Mouse (Mus musculus) right cerebral cortex, postnatal 4 days (tissue): ENCODE results near the gene Tmem221.

Source experiments
- DNase-seq: peaks from one replicate; pipeline ENCODE4 v3.0.0-alpha.2; 2022

The Tmem221 gene

DNA sequence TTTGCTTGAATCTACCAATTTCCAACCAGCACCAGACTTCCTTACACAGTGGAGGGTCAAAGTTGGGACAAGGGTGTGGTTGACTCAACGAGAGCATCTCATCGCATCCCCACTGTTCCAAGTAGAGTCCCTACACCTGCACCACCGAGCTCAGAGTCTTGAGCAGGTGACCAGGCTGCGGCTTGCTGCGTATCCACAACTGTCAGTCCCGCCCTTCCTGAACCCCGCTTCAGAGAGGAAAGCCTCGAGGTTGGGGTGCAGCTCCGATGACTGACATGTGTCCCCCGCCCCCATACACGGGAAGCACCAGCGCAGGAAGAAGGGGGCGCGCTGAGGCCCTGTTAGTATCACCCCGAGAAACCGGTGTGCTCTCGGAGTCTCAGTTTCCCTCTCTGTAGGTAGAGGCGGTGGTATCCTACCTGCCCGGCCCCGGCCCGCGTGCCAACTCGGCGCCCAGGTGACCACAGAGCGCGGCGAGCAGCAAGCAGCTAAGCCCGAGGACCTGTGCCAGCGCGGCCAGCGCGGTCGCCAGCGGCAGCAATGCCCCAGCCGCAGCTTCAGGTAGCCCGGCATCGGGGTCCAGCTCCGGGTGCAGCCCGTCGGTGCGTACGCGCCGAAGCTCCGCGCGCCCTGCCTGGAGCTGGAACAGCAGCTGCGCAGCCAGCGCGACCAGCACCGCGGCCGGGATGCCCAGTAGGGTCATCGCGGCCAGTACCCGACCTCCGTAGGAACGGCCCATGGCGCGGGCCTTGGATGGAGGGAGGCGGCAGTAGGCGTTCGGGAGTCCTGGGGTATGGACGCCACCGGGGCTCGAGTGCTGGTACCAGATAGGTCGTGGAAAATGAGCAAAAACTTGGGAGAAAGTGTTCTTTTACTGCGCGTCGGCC, at the start of gene Tmem221:
TSS of gene Tmem221 (minus strand) at position 801 of the 887 bp plus-strand sequence.
- no peak for DNase-seq

DNA sequence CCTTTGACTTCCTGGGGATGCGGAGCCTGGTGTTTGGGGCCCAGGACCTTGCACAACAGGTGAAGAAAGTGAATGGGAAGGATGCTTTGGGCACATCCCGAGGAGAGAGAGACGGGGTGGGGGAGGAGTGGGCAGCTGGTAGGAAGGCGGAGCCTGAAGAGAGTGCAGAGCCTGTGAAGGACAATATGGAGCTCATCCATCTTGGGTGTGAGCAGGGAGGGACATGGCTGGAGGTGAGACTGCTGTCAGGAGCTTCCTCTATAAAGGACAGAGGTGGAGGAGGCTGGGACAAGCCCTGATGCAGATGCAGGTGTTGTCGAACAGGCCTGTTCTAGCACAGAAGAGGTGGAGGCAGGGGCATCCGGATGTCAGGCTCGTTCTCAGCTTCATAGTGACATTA, 45.4 kb upstream of the Tmem221 start:
- DNase-seq: no peak

DNA sequence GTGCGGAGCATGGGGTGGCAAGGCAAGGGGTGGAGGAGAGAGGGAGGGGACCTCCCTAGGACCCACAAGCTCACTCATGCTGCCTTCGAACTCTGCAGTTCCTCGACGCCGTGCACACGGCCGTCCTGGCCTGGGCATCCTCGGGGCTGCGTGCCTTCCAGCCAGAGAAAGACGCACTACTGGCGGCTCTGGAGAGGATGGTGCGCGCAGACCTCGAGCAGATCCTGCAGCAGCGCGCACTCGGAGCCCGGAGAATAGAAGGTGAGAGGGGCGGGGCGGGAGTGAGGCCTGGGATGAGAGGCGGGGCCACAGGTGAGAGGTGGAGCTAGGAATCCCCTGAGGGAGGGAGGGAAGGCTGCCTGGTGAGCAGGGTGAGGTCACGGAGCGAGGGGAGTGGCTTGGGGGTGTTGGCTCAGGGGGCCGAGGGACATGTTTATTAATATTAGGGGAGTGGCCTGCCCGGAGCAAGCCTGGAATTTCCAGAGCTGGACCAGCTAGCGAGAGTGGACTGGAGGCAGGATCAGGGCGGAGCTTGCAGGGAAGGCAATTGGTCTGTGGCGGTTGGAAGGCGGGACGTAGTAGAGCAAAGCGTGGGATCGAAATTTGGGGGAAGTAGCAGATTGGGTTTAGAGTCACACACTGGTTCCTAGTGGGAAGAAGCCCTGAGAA, 44.1 kb upstream of the Tmem221 start:
- peak; percentile 44 for DNase-seq

DNA sequence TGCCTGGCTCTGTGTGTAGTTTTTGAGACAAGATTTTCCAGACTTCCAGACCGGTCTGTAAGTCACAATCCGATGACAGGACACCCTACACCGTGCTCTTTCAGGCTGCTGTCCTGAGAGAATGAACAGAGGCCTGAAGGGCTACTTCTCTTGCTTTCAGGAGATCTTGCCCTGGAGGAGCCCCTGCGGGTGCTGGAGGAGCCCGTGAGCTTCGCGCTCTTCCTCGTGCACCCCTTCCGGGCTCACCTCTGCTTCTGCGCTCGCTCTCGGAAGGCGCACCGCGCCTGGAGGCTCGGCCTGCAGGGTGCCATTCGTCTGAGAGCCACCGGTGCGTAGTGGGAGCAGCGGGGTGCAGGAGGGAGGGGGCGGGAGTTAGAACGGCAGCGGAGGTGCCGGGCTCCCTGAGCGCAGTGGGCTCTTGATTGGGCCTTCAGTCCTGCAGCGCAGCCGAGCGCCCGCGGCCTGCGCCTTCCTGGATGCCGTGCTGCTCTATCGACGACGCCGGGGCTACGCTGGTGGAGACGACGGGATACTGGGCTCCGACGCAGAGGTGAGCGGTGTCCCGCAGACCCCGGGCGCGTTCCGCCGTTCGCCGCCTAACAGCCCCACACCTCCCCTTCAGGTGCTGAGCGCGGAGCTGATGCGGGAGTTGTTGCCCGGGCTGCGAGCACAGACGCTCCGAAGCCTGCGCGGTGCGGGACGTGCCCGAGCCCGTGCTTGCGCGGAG, 43.4 kb upstream of the Tmem221 start:
- peak; percentile 33 for DNase-seq

DNA sequence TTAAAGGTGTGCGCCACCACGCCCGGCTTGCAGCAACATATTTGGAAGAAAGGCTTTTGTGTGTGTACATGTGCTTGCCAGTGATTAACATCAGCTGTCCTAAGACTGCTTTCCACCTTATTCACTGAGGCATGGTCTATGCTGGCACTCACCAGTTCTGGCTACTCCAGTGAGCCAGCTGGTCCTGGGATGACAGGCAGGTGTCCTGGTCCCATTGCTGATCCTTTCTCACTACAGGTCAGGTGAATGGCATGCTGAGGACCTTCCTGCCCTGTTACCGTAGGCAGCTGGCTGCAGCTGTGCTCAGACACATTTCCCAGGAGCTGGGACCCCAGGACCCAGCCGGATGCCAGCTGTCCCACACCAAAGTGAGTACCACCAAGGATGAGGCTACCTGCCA, 40.2 kb upstream of the Tmem221 start:
- DNase-seq: no peak

DNA sequence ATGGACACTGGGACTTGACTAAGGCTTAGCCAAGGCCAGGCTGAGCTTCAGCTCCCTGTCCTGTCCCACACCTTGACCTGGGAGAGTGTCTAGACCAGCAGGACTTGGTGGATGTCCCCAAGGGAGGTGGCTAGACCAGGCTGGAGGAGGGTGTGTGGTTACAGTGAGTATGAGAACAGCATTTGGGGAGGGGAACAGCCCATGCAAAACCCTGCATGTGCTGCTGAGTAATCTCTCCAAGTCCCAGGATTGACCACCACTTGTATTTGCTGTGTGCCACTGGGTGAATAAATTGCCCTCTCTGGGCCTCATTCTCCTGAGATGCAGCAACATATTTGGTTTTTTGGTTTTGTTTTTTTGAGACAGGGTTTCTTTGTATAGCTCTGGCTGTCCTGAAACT, 39.7 kb upstream of the Tmem221 start:
- DNase-seq: no peak

DNA sequence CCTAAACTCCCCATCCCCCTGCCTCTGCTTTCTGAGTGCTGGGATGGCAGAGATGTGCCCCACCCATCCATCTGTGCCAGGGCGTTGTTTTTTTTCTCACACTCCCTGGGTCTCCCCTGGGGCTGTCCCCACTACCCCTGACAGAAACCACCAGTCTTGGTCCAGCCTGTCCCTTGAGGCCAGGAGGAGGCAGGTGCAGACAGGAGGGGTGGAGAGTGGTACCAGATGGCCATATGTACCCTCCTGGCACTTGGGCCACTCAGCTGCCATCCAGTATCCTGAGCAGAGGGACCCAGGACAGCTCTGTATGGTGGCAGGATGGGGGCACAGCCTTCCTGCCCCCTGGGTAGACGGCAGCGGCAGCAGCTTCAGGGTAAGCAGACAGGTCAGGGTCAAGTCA, 38.8 kb upstream of the Tmem221 start, which contains the start of gene Fam129c:
TSS of gene Fam129c (plus strand) at position 198 of the 400 bp plus-strand sequence.
- DNase-seq: no peak

DNA sequence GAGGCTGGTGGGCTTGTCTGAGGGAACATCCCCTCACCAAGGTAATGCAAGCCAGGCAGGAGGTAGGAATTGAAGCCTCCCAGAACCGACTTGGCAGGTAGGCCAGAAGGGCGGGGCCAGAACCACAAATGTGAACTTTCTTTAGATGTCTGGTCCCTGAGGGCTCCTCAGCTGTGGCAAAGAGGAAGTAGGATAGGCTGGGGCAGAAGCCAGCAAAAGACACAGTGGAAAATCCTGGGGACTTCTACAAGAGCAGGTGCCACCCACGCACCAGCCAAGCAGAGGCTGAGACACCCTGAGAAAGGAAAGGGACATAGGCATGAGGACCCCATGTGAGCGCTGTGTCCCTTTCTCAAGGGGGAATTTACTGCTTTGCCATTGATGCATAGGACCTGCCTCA, 38.1 kb upstream of the Tmem221 start:
- no peak for DNase-seq

DNA sequence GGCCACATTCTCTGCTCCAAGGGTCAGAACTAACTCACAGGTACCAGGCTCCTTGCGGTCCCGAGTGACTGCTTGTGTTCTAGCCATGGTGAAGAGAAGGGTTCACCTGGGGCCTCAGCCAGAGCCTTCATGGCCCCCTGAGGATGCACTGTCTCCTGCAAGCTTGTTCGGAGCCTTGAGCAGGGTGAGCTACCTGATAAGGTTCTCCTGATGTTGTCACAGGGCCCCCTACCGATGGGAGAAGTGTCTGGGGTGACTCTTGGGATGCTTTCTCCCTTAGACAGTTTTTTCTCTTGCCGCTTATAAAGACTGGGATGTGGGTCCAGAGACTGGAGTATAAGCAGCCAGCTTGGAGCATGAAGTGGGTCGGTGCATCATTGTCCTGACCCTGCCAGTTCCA, 37.7 kb upstream of the Tmem221 start:
- DNase-seq: no peak

DNA sequence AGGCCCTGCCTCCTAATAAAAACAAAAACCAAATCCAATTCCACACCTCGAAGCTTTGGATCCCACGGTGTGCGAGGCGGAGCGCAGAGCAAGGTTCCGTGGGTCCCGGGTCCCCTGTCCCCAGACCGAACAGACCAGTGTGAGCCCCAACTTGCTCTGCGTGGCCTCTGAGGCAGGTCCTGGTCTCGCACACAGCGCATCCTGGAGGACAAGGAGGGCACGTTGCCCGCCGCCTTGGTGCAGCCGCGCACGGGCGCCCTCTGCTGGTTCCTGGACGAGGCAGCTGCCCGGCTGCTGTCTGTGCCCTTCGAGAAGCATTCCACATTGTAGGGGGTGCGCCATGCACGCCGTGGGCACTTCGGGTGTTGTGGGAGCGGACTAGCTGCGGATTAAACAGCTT, 37.2 kb upstream of the Tmem221 start:
- peak; percentile 97 for DNase-seq

DNA sequence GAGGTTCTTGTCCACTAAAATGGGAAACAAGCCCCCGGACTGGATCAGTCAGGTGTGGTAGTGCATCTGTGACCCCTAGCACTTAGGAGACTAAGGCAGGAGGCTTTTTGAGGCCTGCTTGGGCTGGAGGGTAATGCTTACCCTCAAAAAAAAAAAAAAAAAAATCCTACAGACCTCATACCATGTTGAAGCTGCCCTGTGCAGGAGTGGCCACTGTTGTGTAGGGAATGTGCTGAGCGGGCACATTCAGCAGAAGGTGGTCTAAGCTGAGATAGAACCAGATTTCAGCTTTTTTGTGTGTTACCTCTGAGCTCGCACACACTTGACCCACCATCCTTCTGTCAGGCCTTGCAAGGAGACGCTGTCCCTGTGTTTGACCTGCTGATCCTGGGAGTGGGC, 35.7 kb upstream of the Tmem221 start:
- no peak for DNase-seq

DNA sequence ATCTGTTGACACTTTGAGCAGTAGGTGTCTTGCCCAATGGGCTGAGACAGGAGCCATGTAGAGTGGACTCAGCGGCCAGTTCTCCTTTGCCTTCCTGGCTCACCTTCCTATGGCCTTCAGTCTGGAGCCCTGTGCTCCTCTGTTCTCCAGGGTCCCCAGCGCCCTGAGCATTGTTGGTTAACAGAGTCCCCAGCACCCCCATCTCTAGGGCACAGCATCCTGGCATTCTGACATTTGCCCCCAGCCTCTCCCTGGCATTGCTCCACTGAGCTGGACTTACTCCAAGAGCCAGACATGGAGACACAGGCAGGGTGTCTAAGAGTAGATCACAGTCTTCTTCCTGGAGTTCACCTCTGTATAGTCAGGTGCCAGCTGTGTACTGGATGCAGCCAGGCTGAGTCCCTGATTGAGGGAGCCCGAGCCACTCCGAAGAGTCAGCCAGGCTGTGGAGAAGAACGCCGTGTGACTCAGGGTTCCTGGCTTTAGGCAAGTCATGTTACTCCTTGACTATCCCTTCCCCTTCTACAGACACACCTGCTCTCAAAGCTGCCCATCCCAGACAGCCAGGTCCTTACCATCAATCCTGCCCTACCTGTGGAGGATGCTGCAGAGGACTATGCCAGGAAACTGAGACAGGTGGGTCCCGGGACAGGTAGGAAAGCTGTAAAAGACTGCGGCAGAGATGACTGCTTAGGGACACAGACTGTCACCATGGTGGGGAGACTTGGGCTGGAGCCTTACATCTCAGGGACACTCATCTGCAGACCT, 35.1 kb upstream of the Tmem221 start:
- DNase-seq: no peak

DNA sequence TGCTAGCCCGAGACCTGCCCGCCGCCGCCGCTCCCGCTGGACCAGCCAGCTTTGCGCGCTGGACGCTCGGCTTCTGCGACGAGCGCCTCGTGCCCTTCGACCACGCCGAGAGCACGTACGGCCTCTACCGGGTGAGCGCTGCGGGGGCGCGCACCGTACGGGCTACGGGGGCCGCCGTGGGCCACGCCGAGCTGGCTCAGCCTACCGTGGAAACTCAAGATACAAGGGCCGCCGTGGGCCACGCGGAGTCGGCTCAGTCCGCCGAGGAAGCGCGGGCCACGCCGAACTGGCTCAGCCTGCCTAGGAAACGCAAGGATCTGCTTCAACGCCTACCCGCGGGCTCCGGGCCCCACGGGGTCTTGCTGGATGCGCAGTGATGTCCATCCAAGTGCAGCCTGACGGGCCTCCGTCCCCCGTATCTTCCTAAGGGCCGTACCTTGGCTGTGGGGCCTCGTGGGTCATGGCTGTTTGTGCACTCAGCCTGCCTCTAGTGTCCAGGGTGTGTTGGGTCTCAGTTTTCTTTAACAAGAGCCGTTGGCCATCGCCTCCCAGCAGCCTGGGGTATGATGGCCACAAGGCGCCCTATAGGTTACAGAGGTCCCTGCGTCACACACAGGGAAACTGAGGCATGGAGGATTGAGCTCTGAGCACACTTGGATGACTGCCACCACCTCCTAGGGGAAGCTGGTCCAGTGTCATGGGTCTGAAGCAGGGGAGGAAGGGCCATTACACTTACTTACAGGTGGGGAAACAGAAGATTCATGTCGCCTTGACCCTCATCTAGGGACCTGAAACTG, 33.9 kb upstream of the Tmem221 start:
- peak; percentile 68 for DNase-seq

DNA sequence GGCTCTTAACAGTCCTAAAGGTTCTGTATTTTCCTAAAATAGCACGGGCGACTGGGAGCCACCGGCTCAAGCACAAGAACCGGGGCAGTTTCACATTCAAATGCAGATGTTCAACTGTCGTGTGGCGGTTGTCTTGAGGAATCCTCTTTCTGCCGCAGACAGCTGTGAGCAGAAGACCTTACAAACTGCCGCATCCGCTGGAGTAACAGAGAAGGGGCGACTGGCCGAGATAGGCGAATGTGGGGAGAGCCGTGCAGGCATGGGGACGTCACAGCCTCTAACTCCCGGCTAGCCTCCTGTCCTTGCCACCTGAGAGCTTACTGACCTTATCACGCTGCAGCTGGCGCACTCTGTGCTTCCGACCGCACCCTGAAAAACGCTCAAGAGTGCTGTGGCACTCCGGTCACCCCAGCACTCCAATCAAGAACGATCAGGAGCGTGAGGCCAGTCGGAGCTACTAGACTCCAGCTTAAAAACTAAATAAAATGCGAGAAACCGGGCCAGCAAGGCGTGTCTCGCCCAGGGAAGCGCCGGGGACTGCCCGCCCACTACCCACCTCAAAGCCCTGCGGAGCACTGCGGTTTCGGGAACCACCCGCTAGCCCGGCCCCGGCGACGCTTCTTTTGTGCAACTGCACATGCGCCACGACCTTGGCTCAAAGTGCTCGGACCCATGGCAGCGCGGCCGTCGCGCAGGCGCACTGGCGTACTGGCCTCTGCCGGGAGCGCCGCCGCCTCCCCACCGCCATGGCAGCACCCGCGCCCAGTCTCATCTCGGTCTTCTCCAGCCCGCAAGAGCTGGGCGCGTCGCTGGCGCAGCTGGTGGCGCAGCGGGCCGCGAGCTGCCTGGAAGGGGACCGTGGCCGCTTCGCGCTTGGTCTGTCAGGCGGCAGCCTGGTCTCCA, 33.1 kb upstream of the Tmem221 start, which contains the start of gene Pgls:
TSS of gene Pgls (plus strand) at position 706 of the 903 bp plus-strand sequence.
- peak; percentile 92 for DNase-seq

DNA sequence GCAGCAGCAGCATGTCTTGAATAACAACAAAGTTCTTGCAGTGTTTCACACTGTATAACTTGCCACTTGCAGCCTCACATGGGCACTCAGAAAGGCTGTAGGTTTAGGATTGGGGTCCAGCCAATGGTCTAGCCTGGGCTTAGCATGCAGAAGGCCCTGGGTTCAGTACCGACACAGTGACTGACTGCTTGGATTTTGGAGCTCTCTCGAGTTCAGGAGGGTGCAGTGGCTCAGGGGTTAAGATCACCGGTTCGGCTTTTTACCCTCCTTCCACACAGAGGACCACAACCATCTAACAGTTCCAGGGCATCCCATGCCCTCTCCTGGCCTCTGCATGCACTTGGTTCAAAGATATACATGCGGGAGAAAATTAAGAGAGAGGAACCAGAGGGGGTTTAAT, 32.3 kb upstream of the Tmem221 start:
- no peak for DNase-seq

DNA sequence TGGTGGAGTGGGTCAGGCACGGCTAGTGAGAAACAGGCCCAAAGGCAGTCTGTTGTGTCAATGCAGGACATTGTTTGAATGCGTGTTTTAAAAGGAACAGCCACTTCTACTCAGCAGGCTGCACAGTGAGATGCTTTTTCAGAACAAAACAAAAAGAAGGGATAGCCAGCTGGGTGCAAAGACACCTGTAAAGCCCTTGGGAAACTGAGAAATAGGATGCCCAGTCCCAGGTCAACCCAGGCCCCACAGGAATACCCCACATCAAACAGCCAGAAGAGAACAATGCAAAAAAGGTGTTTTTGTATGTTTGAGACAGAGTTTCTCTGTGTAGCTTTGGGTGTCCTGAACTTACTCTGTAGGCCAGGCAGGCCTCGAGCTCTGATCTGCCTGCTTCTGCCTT, 30.1 kb upstream of the Tmem221 start:
- no peak for DNase-seq

DNA sequence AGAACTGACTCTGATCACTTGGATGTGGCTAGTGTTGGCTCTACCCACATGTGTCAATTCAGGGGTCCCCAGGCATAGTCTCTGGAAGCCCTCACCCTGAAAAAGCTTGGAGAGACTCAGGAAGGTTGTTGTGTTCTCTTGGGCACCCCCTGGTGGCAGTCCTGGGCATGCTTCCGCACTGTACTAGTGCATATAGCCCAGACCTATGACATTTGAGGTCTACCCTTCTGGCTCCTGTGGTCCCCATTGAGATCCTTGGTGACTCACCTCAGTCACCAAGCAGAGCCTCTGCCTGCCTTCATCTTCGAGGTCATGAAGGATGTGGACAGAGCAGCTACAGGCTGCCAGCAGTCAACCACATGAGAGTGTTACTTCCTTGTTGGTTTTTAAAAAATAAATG, 28.2 kb upstream of the Tmem221 start:
- DNase-seq: peak; percentile 81

DNA sequence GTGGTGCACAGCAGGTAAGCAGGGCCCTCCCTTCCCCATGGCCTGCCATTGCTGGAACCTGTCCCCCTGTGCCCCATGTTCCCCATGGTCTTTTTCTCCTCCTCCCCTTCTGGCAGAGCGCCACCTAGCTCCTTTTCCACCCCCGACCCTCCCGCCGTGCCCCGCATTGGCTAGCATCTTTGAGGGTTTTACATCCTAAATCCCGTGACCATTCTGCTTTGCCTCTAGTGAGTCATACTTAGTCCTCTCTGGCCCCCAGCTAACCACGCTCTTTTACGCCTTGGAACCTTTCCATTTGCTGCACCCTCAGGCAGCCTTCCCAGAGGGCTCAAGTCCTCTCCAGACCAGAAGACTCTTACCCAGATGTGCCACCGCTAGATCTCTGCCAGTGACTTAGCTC, 21.5 kb upstream of the Tmem221 start:
- no peak for DNase-seq

DNA sequence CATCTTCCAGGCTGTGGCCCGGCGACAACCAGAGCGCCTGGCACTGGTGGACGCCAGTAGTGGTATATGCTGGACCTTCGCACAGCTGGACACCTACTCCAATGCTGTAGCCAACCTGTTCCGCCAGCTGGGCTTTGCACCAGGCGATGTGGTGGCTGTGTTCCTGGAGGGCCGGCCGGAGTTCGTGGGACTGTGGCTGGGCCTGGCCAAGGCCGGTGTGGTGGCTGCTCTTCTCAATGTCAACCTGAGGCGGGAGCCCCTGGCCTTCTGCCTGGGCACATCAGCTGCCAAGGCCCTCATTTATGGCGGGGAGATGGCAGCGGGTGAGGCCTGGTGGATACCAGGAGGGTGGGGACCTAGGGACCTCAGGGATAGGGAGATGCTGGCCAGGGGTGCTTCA, 20.8 kb upstream of the Tmem221 start:
- DNase-seq: no peak

DNA sequence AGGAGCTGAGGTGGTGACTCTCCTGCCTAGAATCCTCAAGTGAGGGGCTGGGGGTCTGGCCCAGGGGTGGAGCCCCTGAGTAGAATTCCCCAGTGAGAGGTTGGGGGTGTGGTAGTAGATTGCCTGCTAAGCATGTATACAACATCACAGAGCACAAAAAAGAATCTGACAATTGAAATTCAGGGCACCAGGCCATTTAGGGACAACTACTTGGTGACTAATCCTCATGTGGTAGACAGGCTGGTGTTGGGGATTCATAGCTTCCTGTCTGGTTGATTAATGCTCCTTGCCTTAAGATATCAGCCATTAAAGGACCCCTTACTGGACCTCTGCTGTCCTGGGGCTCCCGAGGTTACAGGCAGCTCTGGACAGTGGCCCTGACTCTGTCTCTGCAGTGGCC, 20.3 kb upstream of the Tmem221 start:
- no peak for DNase-seq
